Mouse (Mus musculus) E14TG2a.4 (cell line): ENCODE results near the gene Card10.

Source experiments
- CTCF ChIP-seq: conservative IDR thresholded peaks from 2 replicates; pipeline ENCODE4 v1.5.1; 2014; ENCODE audit warnings: low read length
- NANOG ChIP-seq: IDR thresholded peaks from 2 replicates; pipeline ENCODE4 v1.6.1; 2014; ENCODE audit warnings: borderline replicate concordance, low read length, mixed read lengths
- POU5F1 ChIP-seq: IDR thresholded peaks from 2 replicates; pipeline ENCODE4 v1.6.1; 2014; ENCODE audit warnings: low read length, borderline replicate concordance

DNA sequence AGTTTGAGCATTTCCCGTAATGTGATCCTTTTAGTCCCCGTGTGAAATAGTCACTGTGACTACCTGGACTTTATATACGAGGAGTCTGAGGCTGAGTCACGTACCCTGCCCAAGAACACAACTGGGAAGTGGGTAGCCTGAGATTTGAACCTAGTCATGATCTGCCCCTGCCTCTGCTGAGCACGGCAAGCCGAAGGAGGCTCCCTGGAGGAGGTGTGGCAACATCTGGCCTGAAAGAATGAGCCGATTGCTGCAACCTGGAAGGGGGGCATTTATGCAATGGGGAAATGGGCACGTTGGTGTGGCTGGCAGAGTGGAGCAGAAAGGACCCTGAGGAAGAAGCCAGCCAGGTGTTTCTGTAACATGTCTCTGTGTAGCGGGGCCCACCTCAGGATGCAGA, 6.9 kb upstream of the Card10 start:
- TF ChIP-seq CTCF (no peak), NANOG (no peak), POU5F1 (no peak)
